Mouse (Mus musculus) stomach, embryonic 15.5 days (tissue): ENCODE measurements around the gene Sez6l. TPM values are rescaled to one million over a fixed set of nuclear protein-coding genes. Genes with fewer than 3 reads are reported as not detected.

Experiments
- ATAC-seq: fragments of 200-750 bp; cut with Nextera tagmentation; 2 replicates; pipeline ENCODE4 v1.8.0; 2017; ENCODE audit warnings: low read depth, moderate number of reproducible peaks, moderate TSS enrichment; ENCODE audit not compliant: insufficient read depth, low FRiP score
- H3K27ac ChIP-seq: fragments of 300-500 bp; sonication (generic); 2 replicates; pipeline ENCODE4 v1.5.1; 2015; ENCODE audit warnings: mild to moderate bottlenecking, inconsistent platforms
- H3K27me3 ChIP-seq: fragments of 300-500 bp; sonication (generic); replicated peaks from 2 replicates; pipeline ENCODE4 v1.6.1; 2015; ENCODE audit warnings: inconsistent platforms
- H3K36me3 ChIP-seq: fragments of 300-500 bp; sonication (generic); 2 replicates; pipeline ENCODE4 v1.6.1; 2015; ENCODE audit warnings: inconsistent platforms
- H3K4me1 ChIP-seq: fragments of 300-500 bp; sonication (generic); 2 replicates; pipeline ENCODE4 v1.6.1; 2015; ENCODE audit warnings: inconsistent platforms
- H3K4me2 ChIP-seq: fragments of 300-500 bp; sonication (generic); 2 replicates; pipeline ENCODE4 v1.6.1; 2015; ENCODE audit warnings: mild to moderate bottlenecking, inconsistent platforms
- H3K4me3 ChIP-seq: fragments of 300-500 bp; sonication (generic); replicated peaks from 2 replicates; pipeline ENCODE4 v1.5.1; 2015; ENCODE audit warnings: inconsistent platforms
- H3K9ac ChIP-seq: fragments of 300-500 bp; sonication (generic); 2 replicates; pipeline ENCODE4 v1.6.1; 2015; ENCODE audit warnings: inconsistent platforms
- H3K9me3 ChIP-seq: fragments of 300-500 bp; sonication (generic); 2 replicates; pipeline ENCODE4 v1.6.1; 2016; ENCODE audit warnings: inconsistent platforms
- WGBS: fragments of 180-500 bp; shearing (Covaris S2); methylation state at CpG from one replicate; pipeline ENCODE4 v1.1.7; 2015; 5-methylcytosine and 5-hydroxymethylcytosine counted together
- polyA plus RNA-seq: library from polyadenylated mRNA; unstranded; fragments of >200 nt; fragmentation: Nextera tagmentation; extraction: Ambion mirVana; gene quantifications from 2 replicates; pipeline ENCODE4 v1.2.1, GENCODE M21; 2015

The Sez6l gene
- 2.0 and 2.3 TPM in 2 replicates for polyA plus RNA-seq

GRCm38 (mm10) chr5:112576993-112577670, at the start of gene Sez6l:
TSS of gene Sez6l (minus strand) at chr5:112577185.
- peak; percentile 38; the same call in 1 of the 2 replicates for ATAC-seq
- peaks cover 23% of the 10 kb centered on the region for H3K4me1 ChIP-seq
- H3K4me2 ChIP-seq = peak within 1 kb of the TSS; percentile 53
- H3K27ac ChIP-seq = 0 out of 2 replicates have a peak within 1 kb of the TSS, but pooled peaks have one; percentile 10
- under 1% methylated on average over 47 of the region's 50 CpGs for WGBS
- H3K4me3 ChIP-seq = peak within 1 kb of the TSS; percentile 37
- no peaks in the 10 kb centered on the region for H3K36me3 ChIP-seq
- H3K9me3 ChIP-seq = no peaks in the 10 kb centered on the region
- H3K27me3 ChIP-seq = peaks cover 58% of the 10 kb centered on the region
- no peak within 1 kb of the TSS for H3K9ac ChIP-seq

GRCm38 (mm10) chr5:112625555-112626160, 48.7 kb upstream of the Sez6l start:
- Histone ChIP-seq H3K27me3 (no peaks in the 10 kb centered on the region), H3K4me3 (no peak overlapping the region), H3K9me3 (no peaks in the 10 kb centered on the region), H3K9ac (no peak overlapping the region), H3K36me3 (no peaks in the 10 kb centered on the region), H3K4me1 (no peaks in the 10 kb centered on the region), H3K27ac (no peak overlapping the region), H3K4me2 (peak overlapping the region; percentile 20)
- no peak for ATAC-seq
- WGBS = 35% methylated on average over 31 of the region's 31 CpGs

GRCm38 (mm10) chr5:112622946-112623345, 46.0 kb upstream of the Sez6l start:
- WGBS = 39% methylated on average over 2 of the region's 2 CpGs

DNA sequence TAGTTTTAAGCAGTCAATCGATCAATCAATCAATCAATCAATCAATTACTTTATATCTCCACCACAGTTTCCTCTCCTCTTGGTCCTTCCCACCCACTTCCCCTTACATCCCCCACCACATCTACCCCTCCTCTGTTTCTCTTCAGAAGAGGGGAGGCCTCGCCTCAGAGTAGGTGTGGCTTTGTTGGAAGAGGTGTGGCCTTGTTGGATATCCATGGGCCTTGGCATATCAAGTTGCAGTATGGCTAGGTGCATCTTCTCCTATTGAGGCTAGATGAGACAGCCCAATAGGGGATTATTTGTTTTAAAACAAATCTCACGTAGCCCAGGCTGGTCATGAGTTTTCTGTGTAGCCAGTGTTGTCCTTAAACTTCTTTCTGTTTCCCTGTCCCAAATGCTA, 43.3 kb upstream of the Sez6l start:
- 44% methylated on average over 3 of the region's 3 CpGs for WGBS
- no peaks in the 10 kb centered on the region for H3K36me3 ChIP-seq
- H3K9ac ChIP-seq = no peak overlapping the region
- H3K27me3 ChIP-seq = no peaks in the 10 kb centered on the region
- no peak overlapping the region for H3K4me2 ChIP-seq
- H3K4me3 ChIP-seq = no peak overlapping the region
- H3K4me1 ChIP-seq = no peaks in the 10 kb centered on the region
- H3K9me3 ChIP-seq = no peaks in the 10 kb centered on the region
- no peak for ATAC-seq
- no peak overlapping the region for H3K27ac ChIP-seq

More at GRCm38 (mm10) chr5:112622946-112623345, 46.0 kb upstream of the Sez6l start:
- Histone ChIP-seq H3K4me3 (no peak overlapping the region), H3K27ac (no peak overlapping the region), H3K27me3 (no peaks in the 10 kb centered on the region), H3K9ac (no peak overlapping the region), H3K4me2 (no peak overlapping the region), H3K4me1 (no peaks in the 10 kb centered on the region), H3K9me3 (no peaks in the 10 kb centered on the region), H3K36me3 (no peaks in the 10 kb centered on the region)
- ATAC-seq = no peak

DNA sequence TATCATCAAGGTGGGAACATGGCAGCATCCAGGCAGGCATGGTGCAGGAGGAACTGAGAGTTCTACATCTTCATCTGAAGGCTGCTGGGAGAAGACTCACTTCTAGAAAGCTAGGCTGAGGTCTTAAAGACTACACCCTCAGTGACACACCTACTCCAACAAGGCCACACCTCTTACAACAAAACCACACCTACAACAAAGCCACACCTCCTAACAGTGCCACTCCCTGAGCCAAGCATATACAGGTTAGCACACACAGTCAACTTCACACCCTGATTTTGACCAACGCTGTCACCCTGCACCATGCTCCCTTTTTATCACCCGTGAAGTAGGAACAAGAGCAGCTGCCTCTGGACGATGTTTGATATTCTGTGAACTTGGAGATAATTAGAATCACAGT, 42.4 kb upstream of the Sez6l start:
- Histone ChIP-seq H3K27ac (no peak overlapping the region), H3K4me1 (no peaks in the 10 kb centered on the region), H3K36me3 (no peaks in the 10 kb centered on the region), H3K4me2 (no peak overlapping the region), H3K9me3 (no peaks in the 10 kb centered on the region), H3K9ac (no peak overlapping the region), H3K27me3 (no peaks in the 10 kb centered on the region), H3K4me3 (no peak overlapping the region)
- ATAC-seq = no peak
- WGBS = 68% methylated on average over 3 of the region's 3 CpGs

GRCm38 (mm10) chr5:112617602-112618247, 40.7 kb upstream of the Sez6l start:
- H3K4me2 ChIP-seq = no peak overlapping the region
- no peaks in the 10 kb centered on the region for H3K9me3 ChIP-seq
- no peak overlapping the region for H3K27ac ChIP-seq
- ATAC-seq = no peak
- no peak overlapping the region for H3K9ac ChIP-seq
- no peaks in the 10 kb centered on the region for H3K27me3 ChIP-seq
- no peaks in the 10 kb centered on the region for H3K36me3 ChIP-seq
- H3K4me1 ChIP-seq = no peaks in the 10 kb centered on the region
- WGBS = 71% methylated on average over 16 of the region's 16 CpGs
- H3K4me3 ChIP-seq = no peak overlapping the region

- ATAC-seq = no peak
- H3K27ac ChIP-seq = no peak overlapping the region
Measured at GRCm38 (mm10) chr5:112615946-112616617, 39.1 kb upstream of the Sez6l start.

DNA sequence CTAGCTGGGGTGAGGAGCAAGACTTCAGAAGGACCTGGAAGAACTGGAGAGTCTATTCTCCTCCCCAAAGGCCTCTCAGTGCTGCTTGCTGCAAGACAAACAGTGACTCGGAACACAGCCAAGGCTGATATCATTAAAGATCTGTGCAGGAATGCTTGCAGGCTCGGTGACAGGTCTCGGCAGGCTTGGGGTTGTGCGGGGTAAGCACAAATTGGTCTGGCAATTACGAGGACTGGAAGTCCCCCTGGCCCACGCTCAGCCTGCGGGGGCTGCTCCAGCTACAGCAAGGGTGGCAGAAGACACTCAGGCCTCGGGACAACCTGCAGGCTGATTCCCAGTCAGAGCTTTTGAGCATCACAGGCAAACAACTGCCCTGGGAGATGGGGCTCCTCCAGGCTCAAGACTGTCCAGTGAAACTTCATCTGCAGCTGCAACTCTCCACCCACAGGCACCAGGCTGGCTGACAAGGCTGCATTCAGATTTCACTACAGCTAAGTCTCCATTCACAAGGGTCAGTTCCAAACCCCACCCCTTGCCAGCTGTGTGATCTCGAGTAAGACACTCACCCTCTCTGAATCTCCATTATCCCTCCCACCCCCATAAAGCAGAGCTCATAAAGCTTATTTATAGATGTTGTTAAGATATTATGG, 31.0 kb upstream of the Sez6l start:
- Histone ChIP-seq H3K9ac (no peak overlapping the region), H3K4me2 (0 out of 2 replicates have a peak overlapping the region, but pooled peaks have one; percentile 34), H3K27ac (no peak overlapping the region), H3K9me3 (no peaks in the 10 kb centered on the region), H3K27me3 (no peaks in the 10 kb centered on the region), H3K4me3 (no peak overlapping the region), H3K4me1 (peaks cover 13% of the 10 kb centered on the region), H3K36me3 (no peaks in the 10 kb centered on the region)
- no peak for ATAC-seq
- WGBS = 22% methylated on average over 9 of the region's 9 CpGs

More at GRCm38 (mm10) chr5:112615946-112616617, 39.1 kb upstream of the Sez6l start:
- 78% methylated on average over 7 of the region's 7 CpGs for WGBS
- Histone ChIP-seq H3K9me3 (no peaks in the 10 kb centered on the region), H3K9ac (no peak overlapping the region), H3K4me2 (no peak overlapping the region), H3K27me3 (no peaks in the 10 kb centered on the region), H3K36me3 (no peaks in the 10 kb centered on the region), H3K4me3 (no peak overlapping the region), H3K4me1 (no peaks in the 10 kb centered on the region)

GRCm38 (mm10) chr5:112607119-112607518, 30.1 kb upstream of the Sez6l start:
- Histone ChIP-seq H3K27me3 (no peaks in the 10 kb centered on the region), H3K4me3 (no peak overlapping the region), H3K4me1 (peaks cover 13% of the 10 kb centered on the region), H3K9me3 (no peaks in the 10 kb centered on the region), H3K27ac (no peak overlapping the region), H3K4me2 (no peak overlapping the region), H3K9ac (no peak overlapping the region), H3K36me3 (no peaks in the 10 kb centered on the region)
- WGBS = 65% methylated on average over 2 of the region's 2 CpGs
- ATAC-seq = no peak

- peaks cover 13% of the 10 kb centered on the region for H3K4me1 ChIP-seq
- 85% methylated on average over 14 of the region's 14 CpGs for WGBS
- no peaks in the 10 kb centered on the region for H3K36me3 ChIP-seq
- H3K27ac ChIP-seq = no peak overlapping the region
- no peak overlapping the region for H3K4me3 ChIP-seq
- no peak for ATAC-seq
- no peaks in the 10 kb centered on the region for H3K27me3 ChIP-seq
- H3K9me3 ChIP-seq = no peaks in the 10 kb centered on the region
- no peak overlapping the region for H3K9ac ChIP-seq
- H3K4me2 ChIP-seq = no peak overlapping the region
Measured at GRCm38 (mm10) chr5:112605371-112605770, 28.4 kb upstream of the Sez6l start.

GRCm38 (mm10) chr5:112604251-112604650, 27.3 kb upstream of the Sez6l start:
- H3K9ac ChIP-seq = no peak overlapping the region
- H3K27ac ChIP-seq = peak overlapping the region; percentile 1; the same call in 1 of the 2 replicates
- H3K27me3 ChIP-seq = no peaks in the 10 kb centered on the region
- no peaks in the 10 kb centered on the region for H3K36me3 ChIP-seq
- 50% methylated on average over 1 of the region's 1 CpGs for WGBS
- H3K4me2 ChIP-seq = no peak overlapping the region
- no peaks in the 10 kb centered on the region for H3K9me3 ChIP-seq
- H3K4me3 ChIP-seq = no peak overlapping the region
- ATAC-seq = no peak
- H3K4me1 ChIP-seq = peaks cover 13% of the 10 kb centered on the region
